In genomic region chr4:124036483-124036882, GRCm38 (mm10) we compare ENCODE assay signal across 16 mouse cellular contexts.
A peak's percentile ranks its signal among the peaks of the same experiment; 100 is the strongest.
DNase-seq lines count a peak whose midpoint lies in the region; ATAC-seq lines count a peak whose summit lies in the region.
"Had no signal": no experiment of that assay in that cellular context is flagged by ENCODE, and none has a peak within 500 bp of the region (broad histone marks: within the 10 kb centered on the region; RNA-seq: fewer than 3 reads in every experiment).

No protein-coding gene starts in this region.

- H3K4me1 ChIP-seq in neural tube, embryonic 11.5 days (ENCODE audit: control insufficient read depth, insufficient read depth, low read length) = peaks cover 10% of the 10 kb centered on the region; the same call in 1 of the 2 replicates
- peaks cover 54% of the 10 kb centered on the region for H3K4me1 ChIP-seq in forebrain, embryonic 15.5 days
- peaks cover 18% of the 10 kb centered on the region for H3K4me1 ChIP-seq in midbrain, embryonic 11.5 days (ENCODE audit: control insufficient read depth, insufficient read depth, low read length)
- peaks cover 32% of the 10 kb centered on the region for H3K4me1 ChIP-seq in neural tube, embryonic 15.5 days

- intact Hi-C loops in heart, postnatal 25 days (cut with DNase I) = no loop called here

- H3K9ac ChIP-seq in neural tube, embryonic 11.5 days (ENCODE audit: low read length) = no peak overlapping the region
- no peak overlapping the region for H3K9ac ChIP-seq in forebrain, embryonic 15.5 days (replicated peaks)
- 0 out of 2 replicates have a peak overlapping the region, but pooled peaks have one; percentile 22 for H3K9ac ChIP-seq in midbrain, embryonic 11.5 days (ENCODE audit: low read length)
- H3K9ac ChIP-seq in neural tube, embryonic 15.5 days (replicated peaks) = no peak overlapping the region

- WGBS in neural tube, embryonic 11.5 days = 46% methylated on average over 12 of the region's 12 CpGs
- 16% methylated on average over 12 of the region's 12 CpGs for WGBS in forebrain, embryonic 15.5 days
- 52% methylated on average over 12 of the region's 12 CpGs for WGBS in midbrain, embryonic 11.5 days
- WGBS in neural tube, embryonic 15.5 days = 64% methylated on average over 12 of the region's 12 CpGs

- DNase-seq in neural tube, embryonic 11.5 days (ENCODE audit: low spot score) = no peak
- DNase-seq in neural tube, embryonic 10.5 days (ENCODE audit: extremely low spot score, low spot score) = no peak
- DNase-seq in midbrain, embryonic 11.5 days (ENCODE audit: low spot score, missing footprints) = peak; percentile 83
- no peak for DNase-seq in heart, adult 8-10 months (ENCODE audit: low spot score)
- no peak for DNase-seq in heart, postnatal 25 days (ENCODE audit: low spot score)
- no peak for DNase-seq in left cerebral cortex, adult 11 months (ENCODE audit: low spot score)
- DNase-seq: B cell, adult 2 months; cerebellum, postnatal 14 days; gastrocnemius, postnatal 14 days; heart, adult 2 months; heart, postnatal 10 days; left cerebral cortex, postnatal 4 days; lung, adult 18-20 months had no signal

- H3K4me3 ChIP-seq in neural tube, embryonic 11.5 days (ENCODE audit: low read depth, low read length) = no peak overlapping the region
- H3K4me3 ChIP-seq in forebrain, embryonic 15.5 days = no peak overlapping the region
- no peak overlapping the region for H3K4me3 ChIP-seq in midbrain, embryonic 11.5 days (ENCODE audit: low read depth, low read length)
- no peak overlapping the region for H3K4me3 ChIP-seq in neural tube, embryonic 15.5 days (replicated peaks)
- H3K4me3 ChIP-seq: heart, adult 2 months had no signal

- no peak overlapping the region for H3K27ac ChIP-seq in neural tube, embryonic 11.5 days (ENCODE audit: low read depth, low read length)
- peak overlapping the region; percentile 95 for H3K27ac ChIP-seq in forebrain, embryonic 15.5 days (replicated peaks)
- peak overlapping the region; percentile 85 for H3K27ac ChIP-seq in midbrain, embryonic 11.5 days (ENCODE audit: low read depth, low read length)
- H3K27ac ChIP-seq in neural tube, embryonic 15.5 days (replicated peaks) = peak overlapping the region; percentile 82; the same call in 1 of the 2 replicates
- H3K27ac ChIP-seq: heart, adult 2 months had no signal

- ATAC-seq in neural tube, embryonic 11.5 days (ENCODE audit: insufficient read depth, low FRiP score, low TSS enrichment) = 0 out of 2 replicates have a peak, but pooled peaks have one; percentile 28
- ATAC-seq in forebrain, embryonic 15.5 days (replicated peaks) = no peak
- peak; percentile 41 for ATAC-seq in midbrain, embryonic 11.5 days (ENCODE audit: low FRiP score)
- ATAC-seq in neural tube, embryonic 15.5 days (ENCODE audit: low FRiP score) = no peak
- ATAC-seq: Patski had no signal

- no peaks in the 10 kb centered on the region for H3K36me3 ChIP-seq in neural tube, embryonic 11.5 days (ENCODE audit: control insufficient read depth, insufficient read depth, low read length)
- no peaks in the 10 kb centered on the region for H3K36me3 ChIP-seq in forebrain, embryonic 15.5 days
- no peaks in the 10 kb centered on the region for H3K36me3 ChIP-seq in midbrain, embryonic 11.5 days (ENCODE audit: control insufficient read depth, insufficient read depth, low read length)
- no peaks in the 10 kb centered on the region for H3K36me3 ChIP-seq in neural tube, embryonic 15.5 days

- H3K4me2 ChIP-seq in neural tube, embryonic 11.5 days (ENCODE audit: low read depth) = no peak overlapping the region
- H3K4me2 ChIP-seq in forebrain, embryonic 15.5 days (replicated peaks) = no peak overlapping the region
- H3K4me2 ChIP-seq in midbrain, embryonic 11.5 days = no peak overlapping the region
- H3K4me2 ChIP-seq in neural tube, embryonic 15.5 days = no peak overlapping the region

- H3K9me3 ChIP-seq in neural tube, embryonic 11.5 days (ENCODE audit: control insufficient read depth, low read length) = no peaks in the 10 kb centered on the region
- no peaks in the 10 kb centered on the region for H3K9me3 ChIP-seq in forebrain, embryonic 15.5 days
- no peaks in the 10 kb centered on the region for H3K9me3 ChIP-seq in midbrain, embryonic 11.5 days (ENCODE audit: control insufficient read depth, low read length)
- H3K9me3 ChIP-seq in neural tube, embryonic 15.5 days (replicated peaks) = no peaks in the 10 kb centered on the region

- no peaks in the 10 kb centered on the region for H3K27me3 ChIP-seq in neural tube, embryonic 11.5 days (ENCODE audit: control insufficient read depth, insufficient read depth, low read length)
- H3K27me3 ChIP-seq in forebrain, embryonic 15.5 days = no peaks in the 10 kb centered on the region
- H3K27me3 ChIP-seq in midbrain, embryonic 11.5 days (ENCODE audit: control insufficient read depth, insufficient read depth, low read length) = no peaks in the 10 kb centered on the region
- H3K27me3 ChIP-seq in neural tube, embryonic 15.5 days (replicated peaks) = no peaks in the 10 kb centered on the region

Comparison
In these comparisons a context has a peak if more than half of its experiments do, and no peak if none do; other contexts are left out.
1. ATAC-seq: peak in neural tube, embryonic 11.5 days (single experiment) and midbrain, embryonic 11.5 days (single experiment); none in forebrain, embryonic 15.5 days (single experiment) and neural tube, embryonic 15.5 days (single experiment).